Mouse (Mus musculus): ENCODE results near the gene Gm11563. TPM values are rescaled to one million over a fixed set of nuclear protein-coding genes. Genes with fewer than 3 reads are reported as not detected.
"Not testable (repeated sequence)": the region's sequence is repeated elsewhere in the genome, so short reads cannot be mapped to it uniquely, and the experiment has no call there.

Gene Gm11563
- polyA plus RNA-seq, 1 experiment from 2014 or later = not detected

- Histone ChIP-seq H3K4me2 (replicated peaks; ENCODE audit: low read depth) (no peak within 1 kb of the TSS), H3K9me3 (ENCODE audit: control insufficient read depth, low read length) (no peaks in the 10 kb centered on the region), H3K36me3 (ENCODE audit: control insufficient read depth, insufficient read depth, low read length) (no peaks in the 10 kb centered on the region), H3K27ac (replicated peaks) (no peak within 1 kb of the TSS), H3K4me1 (replicated peaks; ENCODE audit: control insufficient read depth, insufficient read depth) (no peaks in the 10 kb centered on the region), H3K9ac (ENCODE audit: low read length) (no peak within 1 kb of the TSS), H3K27me3 (ENCODE audit: control insufficient read depth, insufficient read depth, low read length) (no peaks in the 10 kb centered on the region), H3K4me3 (ENCODE audit: low read depth, low read length) (no peak within 1 kb of the TSS)
- no peak for ATAC-seq (ENCODE audit: low FRiP score, low TSS enrichment)
- WGBS = 64% methylated on average over 2 of the region's 2 CpGs
- TF ChIP-seq CTCF (IDR thresholded peaks at IDR 0.05; ENCODE audit: low read depth) = no peak
- TF ChIP-seq EP300 (optimal IDR thresholded peaks at IDR 0.05) = no peak
- no peak for DNase-seq (ENCODE audit: low spot score)
Observed at GRCm38 (mm10) chr11:99620335-99620734, 38.4 kb downstream of the Gm11563 start, which contains the start of gene Gm11562. Gm11562 (minus strand) TSS chr11:99620435.

GRCm38 (mm10) chr11:99614796-99615363 is 43.9 kb downstream of the Gm11563 start, which contains the start of gene Krtap2-4:
Krtap2-4 (minus strand) TSS chr11:99614846.
- peak; percentile 90 for ATAC-seq (ENCODE audit: low FRiP score, low TSS enrichment)
- Histone ChIP-seq H3K9ac (ENCODE audit: low read length) (no peak within 1 kb of the TSS), H3K36me3 (ENCODE audit: control insufficient read depth, insufficient read depth, low read length) (no peaks in the 10 kb centered on the region), H3K27ac (replicated peaks) (no peak within 1 kb of the TSS), H3K4me2 (replicated peaks; ENCODE audit: low read depth) (no peak within 1 kb of the TSS), H3K4me3 (ENCODE audit: low read depth, low read length) (no peak within 1 kb of the TSS), H3K9me3 (ENCODE audit: control insufficient read depth, low read length) (no peaks in the 10 kb centered on the region), H3K27me3 (ENCODE audit: control insufficient read depth, insufficient read depth, low read length) (no peaks in the 10 kb centered on the region), H3K4me1 (replicated peaks; ENCODE audit: control insufficient read depth, insufficient read depth) (no peaks in the 10 kb centered on the region)
- no peak for DNase-seq (ENCODE audit: low spot score)
- WGBS = 65% methylated on average over 3 of the region's 3 CpGs
- no peak for TF ChIP-seq CTCF (IDR thresholded peaks at IDR 0.05; ENCODE audit: low read depth)
- no peak for TF ChIP-seq EP300 (optimal IDR thresholded peaks at IDR 0.05)

GRCm38 (mm10) chr11:99610089-99610488 is 48.7 kb downstream of the Gm11563 start, which contains the start of gene Gm11937:
Gm11937 (minus strand) TSS chr11:99610189.
- not testable (repeated sequence) for H3K4me1 ChIP-seq (replicated peaks; ENCODE audit: control insufficient read depth, insufficient read depth); H3K27me3 ChIP-seq (ENCODE audit: control insufficient read depth, insufficient read depth, low read length); H3K27ac ChIP-seq (replicated peaks); DNase-seq (ENCODE audit: low spot score); H3K4me3 ChIP-seq (ENCODE audit: low read depth, low read length); H3K9me3 ChIP-seq (ENCODE audit: control insufficient read depth, low read length); H3K9ac ChIP-seq (ENCODE audit: low read length); ATAC-seq (ENCODE audit: low FRiP score, low TSS enrichment); H3K4me2 ChIP-seq (replicated peaks; ENCODE audit: low read depth); H3K36me3 ChIP-seq (ENCODE audit: control insufficient read depth, insufficient read depth, low read length)
- WGBS = 51% methylated on average over 2 of the region's 2 CpGs

- Histone ChIP-seq H3K4me3 (ENCODE audit: low read depth, low read length) (no peak overlapping the region), H3K27ac (replicated peaks) (no peak overlapping the region), H3K36me3 (ENCODE audit: control insufficient read depth, insufficient read depth, low read length) (no peaks in the 10 kb centered on the region), H3K4me1 (replicated peaks; ENCODE audit: control insufficient read depth, insufficient read depth) (no peaks in the 10 kb centered on the region), H3K27me3 (ENCODE audit: control insufficient read depth, insufficient read depth, low read length) (no peaks in the 10 kb centered on the region), H3K9ac (ENCODE audit: low read length) (no peak overlapping the region), H3K9me3 (ENCODE audit: control insufficient read depth, low read length) (no peaks in the 10 kb centered on the region), H3K4me2 (replicated peaks; ENCODE audit: low read depth) (no peak overlapping the region)
- TF ChIP-seq EP300 (optimal IDR thresholded peaks at IDR 0.05) (no peak), CTCF (IDR thresholded peaks at IDR 0.05; ENCODE audit: low read depth) (no peak)
- ATAC-seq (ENCODE audit: low FRiP score, low TSS enrichment) (no peak), DNase-seq (ENCODE audit: low spot score) (no peak)
- 50% methylated on average over 1 of the region's 1 CpGs for WGBS
Observed at GRCm38 (mm10) chr11:99609126-99609525, 49.6 kb downstream of the Gm11563 start.

Other genes with a start within 250 kb of the Gm11563 start
- gene Krt12, start 236.7 kb downstream of the Gm11563 start, polyA plus RNA-seq (2015; fragmentation: Nextera tagmentation; extraction: Ambion mirVana) = 0.16 and 0.21 TPM in 2 replicates
- gene Krt20, start 220.8 kb downstream of the Gm11563 start, polyA plus RNA-seq (2015; fragmentation: Nextera tagmentation; extraction: Ambion mirVana) = 110 and 119 TPM in 2 replicates
- gene Krt23, start 165.8 kb downstream of the Gm11563 start, polyA plus RNA-seq (2015; fragmentation: Nextera tagmentation; extraction: Ambion mirVana) = 204 and 221 TPM in 2 replicates
- gene Krt39, start 137.6 kb downstream of the Gm11563 start, polyA plus RNA-seq (2015; fragmentation: Nextera tagmentation; extraction: Ambion mirVana) = 0.07 TPM in 1 of 2 replicates, not detected in the other
- not detected in 2 replicates for gene Krt40, start 115.8 kb downstream of the Gm11563 start, polyA plus RNA-seq (2015; fragmentation: Nextera tagmentation; extraction: Ambion mirVana)
- gene Krtap3-3, start 108.1 kb downstream of the Gm11563 start, polyA plus RNA-seq (2015; fragmentation: Nextera tagmentation; extraction: Ambion mirVana) = not detected in 2 replicates
- gene Krtap3-2, start 102.1 kb downstream of the Gm11563 start, polyA plus RNA-seq (2015; fragmentation: Nextera tagmentation; extraction: Ambion mirVana) = 0.19 and 0.34 TPM in 2 replicates
- not detected in 2 replicates for gene Gm11939, start 99.5 kb downstream of the Gm11563 start, polyA plus RNA-seq (2015; fragmentation: Nextera tagmentation; extraction: Ambion mirVana)
- gene Krtap3-1, start 92.3 kb downstream of the Gm11563 start, polyA plus RNA-seq (2015; fragmentation: Nextera tagmentation; extraction: Ambion mirVana) = not detected in 2 replicates
- gene Krtap1-5, start 77.9 kb downstream of the Gm11563 start, polyA plus RNA-seq (2015; fragmentation: Nextera tagmentation; extraction: Ambion mirVana) = not detected in 2 replicates
- not detected in 2 replicates for gene Krtap1-4, start 75.3 kb downstream of the Gm11563 start, polyA plus RNA-seq (2015; fragmentation: Nextera tagmentation; extraction: Ambion mirVana)
- gene Krtap1-3, start 67.6 kb downstream of the Gm11563 start, polyA plus RNA-seq (2015; fragmentation: Nextera tagmentation; extraction: Ambion mirVana) = not detected in 2 replicates
- gene Krtap9-3, start 60.9 kb downstream of the Gm11563 start, polyA plus RNA-seq (2015; fragmentation: Nextera tagmentation; extraction: Ambion mirVana) = not detected in 2 replicates
- gene Gm11938, start 55.7 kb downstream of the Gm11563 start, polyA plus RNA-seq (2015; fragmentation: Nextera tagmentation; extraction: Ambion mirVana) = not detected in 2 replicates
- not detected in 2 replicates for gene Gm11937, start 48.8 kb downstream of the Gm11563 start, polyA plus RNA-seq (2015; fragmentation: Nextera tagmentation; extraction: Ambion mirVana)
- gene Krtap2-4, start 44.1 kb downstream of the Gm11563 start, polyA plus RNA-seq (2015; fragmentation: Nextera tagmentation; extraction: Ambion mirVana) = not detected in 2 replicates
- gene Gm11562, start 38.5 kb downstream of the Gm11563 start, polyA plus RNA-seq (2015; fragmentation: Nextera tagmentation; extraction: Ambion mirVana) = not detected in 2 replicates
- not detected in 2 replicates for gene Krtap4-1, start 30.7 kb downstream of the Gm11563 start, polyA plus RNA-seq (2015; fragmentation: Nextera tagmentation; extraction: Ambion mirVana)
- not detected in 2 replicates for gene Krtap4-2, start 23.9 kb downstream of the Gm11563 start, polyA plus RNA-seq (2015; fragmentation: Nextera tagmentation; extraction: Ambion mirVana)
- gene Krtap4-7, start 14.9 kb downstream of the Gm11563 start, polyA plus RNA-seq (2015; fragmentation: Nextera tagmentation; extraction: Ambion mirVana) = not detected in 2 replicates
- not detected in 2 replicates for gene Gm11555, start 8.7 kb downstream of the Gm11563 start, polyA plus RNA-seq (2015; fragmentation: Nextera tagmentation; extraction: Ambion mirVana)
- gene Krtap4-6, start 7.0 kb upstream of the Gm11563 start, polyA plus RNA-seq (2015; fragmentation: Nextera tagmentation; extraction: Ambion mirVana) = not detected in 2 replicates
- not detected in 2 replicates for gene Gm14190, start 31.8 kb upstream of the Gm11563 start, polyA plus RNA-seq (2015; fragmentation: Nextera tagmentation; extraction: Ambion mirVana)
- gene Gm14180, start 75.3 kb upstream of the Gm11563 start, polyA plus RNA-seq (2015; fragmentation: Nextera tagmentation; extraction: Ambion mirVana) = not detected in 2 replicates
- not detected in 2 replicates for gene Gm11595, start 114.0 kb upstream of the Gm11563 start, polyA plus RNA-seq (2015; fragmentation: Nextera tagmentation; extraction: Ambion mirVana)
- not detected in 2 replicates for gene Krtap4-8, start 121.7 kb upstream of the Gm11563 start, polyA plus RNA-seq (2015; fragmentation: Nextera tagmentation; extraction: Ambion mirVana)
- gene Krtap4-9, start 126.2 kb upstream of the Gm11563 start, polyA plus RNA-seq (2015; fragmentation: Nextera tagmentation; extraction: Ambion mirVana) = not detected in 2 replicates
- not detected in 2 replicates for gene Gm11596, start 134.5 kb upstream of the Gm11563 start, polyA plus RNA-seq (2015; fragmentation: Nextera tagmentation; extraction: Ambion mirVana)
- not detected in 2 replicates for gene Gm11569, start 140.0 kb upstream of the Gm11563 start, polyA plus RNA-seq (2015; fragmentation: Nextera tagmentation; extraction: Ambion mirVana)
- gene Gm11554, start 145.5 kb upstream of the Gm11563 start, polyA plus RNA-seq (2015; fragmentation: Nextera tagmentation; extraction: Ambion mirVana) = not detected in 2 replicates
- not detected in 2 replicates for gene Krtap4-13, start 150.9 kb upstream of the Gm11563 start, polyA plus RNA-seq (2015; fragmentation: Nextera tagmentation; extraction: Ambion mirVana)
- gene Gm11564, start 156.7 kb upstream of the Gm11563 start, polyA plus RNA-seq (2015; fragmentation: Nextera tagmentation; extraction: Ambion mirVana) = not detected in 2 replicates
- gene 2300003K06Rik, start 179.1 kb upstream of the Gm11563 start, polyA plus RNA-seq (2015; fragmentation: Nextera tagmentation; extraction: Ambion mirVana) = not detected in 2 replicates
- gene Krtap4-16, start 192.6 kb upstream of the Gm11563 start, polyA plus RNA-seq (2015; fragmentation: Nextera tagmentation; extraction: Ambion mirVana) = not detected in 2 replicates
- not detected in 2 replicates for gene Gm11568, start 199.0 kb upstream of the Gm11563 start, polyA plus RNA-seq (2015; fragmentation: Nextera tagmentation; extraction: Ambion mirVana)
- not detected in 2 replicates for gene Gm11559, start 205.5 kb upstream of the Gm11563 start, polyA plus RNA-seq (2015; fragmentation: Nextera tagmentation; extraction: Ambion mirVana)
- gene Krtap9-1, start 214.4 kb upstream of the Gm11563 start, polyA plus RNA-seq (2015; fragmentation: Nextera tagmentation; extraction: Ambion mirVana) = not detected in 2 replicates
- not detected in 2 replicates for gene Gm11567, start 220.2 kb upstream of the Gm11563 start, polyA plus RNA-seq (2015; fragmentation: Nextera tagmentation; extraction: Ambion mirVana)
- not detected in 2 replicates for gene Krtap31-1, start 249.0 kb upstream of the Gm11563 start, polyA plus RNA-seq (2015; fragmentation: Nextera tagmentation; extraction: Ambion mirVana)